Mouse (Mus musculus) kidney, adult 2 months (tissue): ENCODE measurements around the gene Slc9a3r1.

Experiments
- CTCF ChIP-seq: fragments of 200-500 bp; conservative IDR thresholded peaks from 2 replicates; pipeline ENCODE4 v1.5.1; 2011; ENCODE audit warnings: low read depth, mild to moderate bottlenecking, control low read depth, low read length, moderate library complexity, mixed read lengths; ENCODE audit not compliant: insufficient read depth, insufficient read length
- POLR2A ChIP-seq: fragments of 200-500 bp; IDR thresholded peaks from one replicate; pipeline ENCODE4 v1.6.1; 2011; ENCODE audit warnings: low read depth, low read length, control low read depth

- TF ChIP-seq CTCF (no peak), POLR2A (no peak)
Observed at GRCm38 (mm10) chr11:115198932-115199384, 35.8 kb downstream of the Slc9a3r1 start.
